Mouse (Mus musculus) liver, embryonic 14.5 days (tissue): Measurements from ENCODE around the gene Plek2.

Experiments
- CTCF ChIP-seq: IDR thresholded peaks from 2 replicates; pipeline ENCODE4 v1.5.1; 2016; ENCODE audit warnings: antibody characterized with exemption, low read depth, control low read depth
- EP300 ChIP-seq: IDR thresholded peaks from 2 replicates; pipeline ENCODE4 v1.6.1; 2016; ENCODE audit warnings: antibody characterized with exemption, low read depth

DNA sequence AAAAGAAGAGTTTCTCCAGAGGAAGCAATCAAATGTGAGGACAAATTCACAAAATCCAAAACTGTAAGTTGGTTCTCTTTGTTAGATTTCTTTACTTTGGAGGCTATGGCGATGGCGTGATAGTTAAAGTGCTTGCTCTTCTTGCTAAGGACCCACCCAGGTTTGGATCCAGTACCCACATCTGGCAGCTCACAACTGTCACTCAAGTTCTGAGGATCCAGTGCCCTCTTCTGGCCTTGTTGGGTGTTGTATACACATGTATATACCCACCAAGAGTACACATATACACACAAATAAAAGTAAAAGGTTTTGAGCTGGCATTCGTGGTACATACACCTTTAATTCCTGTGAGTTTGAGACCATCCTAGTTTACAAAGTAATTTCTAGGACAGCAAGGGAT lies 32.2 kb downstream of the Plek2 start:
- TF ChIP-seq CTCF, result 0 out of 2 replicates have a peak, but pooled peaks have one; percentile 9
- no peak for TF ChIP-seq EP300
